Mouse (Mus musculus) liver, embryonic 13.5 days (tissue): ENCODE measurements around the gene Tmem108. TPM values are rescaled to one million over a fixed set of nuclear protein-coding genes. Genes with fewer than 3 reads are reported as not detected.

Experiments used
- ATAC-seq: fragments of 200-750 bp; cut with Nextera tagmentation; 2 replicates; pipeline ENCODE4 v1.8.0; 2017; ENCODE audit warnings: low read depth, mild to moderate bottlenecking, moderate number of reproducible peaks, moderate library complexity
- DNase-seq: peaks from one replicate; pipeline ENCODE4 v3.0.0; 2022
- H3K27ac ChIP-seq: fragments of 300-500 bp; sonication (generic); 2 replicates; pipeline ENCODE4 v1.5.1; 2015; ENCODE audit warnings: moderate library complexity, mild to moderate bottlenecking, inconsistent platforms
- H3K27me3 ChIP-seq: fragments of 300-500 bp; sonication (generic); 2 replicates; pipeline ENCODE4 v1.6.1; 2015; ENCODE audit warnings: mild to moderate bottlenecking, inconsistent platforms
- H3K36me3 ChIP-seq: fragments of 300-500 bp; sonication (generic); 2 replicates; pipeline ENCODE4 v1.6.1; 2015; ENCODE audit warnings: mild to moderate bottlenecking, inconsistent platforms
- H3K4me1 ChIP-seq: fragments of 300-500 bp; sonication (generic); replicated peaks from 2 replicates; pipeline ENCODE4 v1.6.1; 2015; ENCODE audit warnings: inconsistent platforms
- H3K4me2 ChIP-seq: fragments of 300-500 bp; sonication (generic); 2 replicates; pipeline ENCODE4 v1.6.1; 2015; ENCODE audit warnings: inconsistent platforms, mild to moderate bottlenecking, moderate library complexity
- H3K4me3 ChIP-seq: fragments of 300-500 bp; sonication (generic); replicated peaks from 2 replicates; pipeline ENCODE4 v1.5.1; 2015; ENCODE audit warnings: mild to moderate bottlenecking, inconsistent platforms
- H3K9ac ChIP-seq: fragments of 300-500 bp; sonication (generic); 2 replicates; pipeline ENCODE4 v1.6.1; 2015; ENCODE audit warnings: mild to moderate bottlenecking, inconsistent platforms
- H3K9me3 ChIP-seq: fragments of 300-500 bp; sonication (generic); replicated peaks from 2 replicates; pipeline ENCODE4 v1.6.1; 2016; ENCODE audit warnings: inconsistent platforms
- WGBS: fragments of 180-500 bp; shearing (Covaris S2); methylation state at CpG from one replicate; pipeline ENCODE4 v1.1.7; 2015; ENCODE audit not compliant: insufficient replicate concordance; 5-methylcytosine and 5-hydroxymethylcytosine counted together
- polyA plus RNA-seq: library from polyadenylated mRNA; unstranded; fragments of >200 nt; fragmentation: Nextera tagmentation; extraction: Ambion mirVana; gene quantifications from 2 replicates; pipeline ENCODE4 v1.2.1, GENCODE M21; 2015

Gene Tmem108
- polyA plus RNA-seq, 1 experiment from 2014 or later = 1.5 TPM

GRCm38 (mm10) chr9:103601878-103602277 lies 159.8 kb downstream of the Tmem108 start:
- no peaks in the 10 kb centered on the region for H3K4me1 ChIP-seq
- H3K9ac ChIP-seq = no peak overlapping the region
- H3K4me2 ChIP-seq = no peak overlapping the region
- no peak overlapping the region for H3K4me3 ChIP-seq
- H3K9me3 ChIP-seq = no peaks in the 10 kb centered on the region
- ATAC-seq = no peak
- 71% methylated on average over 4 of the region's 4 CpGs for WGBS
- no peak overlapping the region for H3K27ac ChIP-seq
- H3K36me3 ChIP-seq = no peaks in the 10 kb centered on the region
- no peak for DNase-seq
- no peaks in the 10 kb centered on the region for H3K27me3 ChIP-seq

- Histone ChIP-seq H3K4me3 (no peak overlapping the region), H3K9me3 (no peaks in the 10 kb centered on the region), H3K4me1 (no peaks in the 10 kb centered on the region), H3K9ac (no peak overlapping the region), H3K4me2 (no peak overlapping the region), H3K36me3 (no peaks in the 10 kb centered on the region), H3K27ac (no peak overlapping the region), H3K27me3 (no peaks in the 10 kb centered on the region)
- ATAC-seq (no peak), DNase-seq (no peak)
- 45% methylated on average over 3 of the region's 3 CpGs for WGBS
Measured at GRCm38 (mm10) chr9:103600834-103601233, 160.8 kb downstream of the Tmem108 start.

- DNase-seq = no peak
- Histone ChIP-seq H3K4me1 (no peaks in the 10 kb centered on the region), H3K27me3 (no peaks in the 10 kb centered on the region), H3K9me3 (no peaks in the 10 kb centered on the region), H3K4me3 (no peak overlapping the region), H3K9ac (no peak overlapping the region), H3K36me3 (no peaks in the 10 kb centered on the region), H3K4me2 (no peak overlapping the region), H3K27ac (no peak overlapping the region)
- no peak for ATAC-seq
- WGBS = 61% methylated on average over 3 of the region's 3 CpGs
Measured at GRCm38 (mm10) chr9:103599908-103600307, 161.7 kb downstream of the Tmem108 start.

GRCm38 (mm10) chr9:103597861-103598260 lies 163.8 kb downstream of the Tmem108 start:
- 39% methylated on average over 2 of the region's 2 CpGs for WGBS
- no peak for ATAC-seq
- H3K4me1 ChIP-seq = no peaks in the 10 kb centered on the region
- no peaks in the 10 kb centered on the region for H3K27me3 ChIP-seq
- H3K9me3 ChIP-seq = no peaks in the 10 kb centered on the region
- no peak overlapping the region for H3K27ac ChIP-seq
- no peak overlapping the region for H3K9ac ChIP-seq
- no peak overlapping the region for H3K4me3 ChIP-seq
- no peak for DNase-seq
- no peaks in the 10 kb centered on the region for H3K36me3 ChIP-seq
- no peak overlapping the region for H3K4me2 ChIP-seq

GRCm38 (mm10) chr9:103595190-103595837 lies 166.3 kb downstream of the Tmem108 start:
- H3K4me1 ChIP-seq = no peaks in the 10 kb centered on the region
- no peaks in the 10 kb centered on the region for H3K27me3 ChIP-seq
- H3K9ac ChIP-seq = no peak overlapping the region
- DNase-seq (no peak), ATAC-seq (no peak)
- H3K4me2 ChIP-seq = no peak overlapping the region
- WGBS = 53% methylated on average over 6 of the region's 6 CpGs
- no peak overlapping the region for H3K4me3 ChIP-seq
- H3K9me3 ChIP-seq = no peaks in the 10 kb centered on the region
- H3K27ac ChIP-seq = no peak overlapping the region
- H3K36me3 ChIP-seq = no peaks in the 10 kb centered on the region

GRCm38 (mm10) chr9:103594423-103595189 lies 167.0 kb downstream of the Tmem108 start:
- H3K9me3 ChIP-seq = no peaks in the 10 kb centered on the region
- H3K9ac ChIP-seq = no peak overlapping the region
- ATAC-seq = no peak
- no peak overlapping the region for H3K4me3 ChIP-seq
- no peak overlapping the region for H3K27ac ChIP-seq
- H3K4me1 ChIP-seq = no peaks in the 10 kb centered on the region
- WGBS = 68% methylated on average over 7 of the region's 7 CpGs
- H3K27me3 ChIP-seq = no peaks in the 10 kb centered on the region
- no peak overlapping the region for H3K4me2 ChIP-seq
- DNase-seq = no peak
- no peaks in the 10 kb centered on the region for H3K36me3 ChIP-seq

GRCm38 (mm10) chr9:103593079-103593478 lies 168.6 kb downstream of the Tmem108 start:
- H3K27ac ChIP-seq = no peak overlapping the region
- no peaks in the 10 kb centered on the region for H3K4me1 ChIP-seq
- ATAC-seq = no peak
- no peaks in the 10 kb centered on the region for H3K36me3 ChIP-seq
- no peak overlapping the region for H3K9ac ChIP-seq
- WGBS = 56% methylated on average over 4 of the region's 4 CpGs
- H3K4me2 ChIP-seq = no peak overlapping the region
- no peak overlapping the region for H3K4me3 ChIP-seq
- H3K9me3 ChIP-seq = no peaks in the 10 kb centered on the region
- H3K27me3 ChIP-seq = no peaks in the 10 kb centered on the region
- no peak for DNase-seq

GRCm38 (mm10) chr9:103591962-103592361 lies 169.7 kb downstream of the Tmem108 start:
- H3K9ac ChIP-seq = no peak overlapping the region
- H3K9me3 ChIP-seq = no peaks in the 10 kb centered on the region
- no peak overlapping the region for H3K4me2 ChIP-seq
- H3K27ac ChIP-seq = no peak overlapping the region
- DNase-seq = no peak
- no peaks in the 10 kb centered on the region for H3K4me1 ChIP-seq
- H3K36me3 ChIP-seq = no peaks in the 10 kb centered on the region
- no peaks in the 10 kb centered on the region for H3K27me3 ChIP-seq
- WGBS = 60% methylated on average over 4 of the region's 4 CpGs
- no peak overlapping the region for H3K4me3 ChIP-seq
- ATAC-seq = no peak

GRCm38 (mm10) chr9:103590801-103591200 lies 170.8 kb downstream of the Tmem108 start:
- Histone ChIP-seq H3K4me2 (no peak overlapping the region), H3K9me3 (no peaks in the 10 kb centered on the region), H3K27ac (no peak overlapping the region), H3K4me3 (no peak overlapping the region), H3K9ac (no peak overlapping the region), H3K4me1 (no peaks in the 10 kb centered on the region), H3K36me3 (no peaks in the 10 kb centered on the region), H3K27me3 (no peaks in the 10 kb centered on the region)
- no peak for DNase-seq
- ATAC-seq = no peak
- WGBS = 61% methylated on average over 5 of the region's 5 CpGs

- no peak overlapping the region for H3K9ac ChIP-seq
- no peak overlapping the region for H3K4me2 ChIP-seq
- no peak overlapping the region for H3K4me3 ChIP-seq
- DNase-seq (no peak), ATAC-seq (no peak)
- no peaks in the 10 kb centered on the region for H3K9me3 ChIP-seq
- no peaks in the 10 kb centered on the region for H3K4me1 ChIP-seq
- no peaks in the 10 kb centered on the region for H3K27me3 ChIP-seq
- 73% methylated on average over 4 of the region's 4 CpGs for WGBS
- no peak overlapping the region for H3K27ac ChIP-seq
- no peaks in the 10 kb centered on the region for H3K36me3 ChIP-seq
Measured at GRCm38 (mm10) chr9:103584865-103585264, 176.8 kb downstream of the Tmem108 start.

GRCm38 (mm10) chr9:103582249-103582961 lies 179.2 kb downstream of the Tmem108 start:
- whole genome bisulfite sequencing = 67% methylated on average over 10 of the region's 10 CpGs
- DNase-seq (no peak), ATAC-seq (no peak)
- H3K9ac ChIP-seq = no peak overlapping the region
- H3K9me3 ChIP-seq = no peaks in the 10 kb centered on the region
- no peak overlapping the region for H3K4me3 ChIP-seq
- no peaks in the 10 kb centered on the region for H3K4me1 ChIP-seq
- no peaks in the 10 kb centered on the region for H3K36me3 ChIP-seq
- H3K27ac ChIP-seq = no peak overlapping the region
- H3K27me3 ChIP-seq = no peaks in the 10 kb centered on the region
- no peak overlapping the region for H3K4me2 ChIP-seq
